Mouse (Mus musculus) bone marrow macrophage, adult 2 months (primary cell): Measurements from ENCODE around the gene Tmem63b. TPM values are rescaled to one million over a fixed set of nuclear protein-coding genes. Genes with fewer than 3 reads are reported as not detected.

ENCODE experiments used
- H3K27ac ChIP-seq: 2 replicates; pipeline ENCODE4 v1.5.1; 2012; ENCODE audit warnings: low read depth, low read length; ENCODE audit not compliant: insufficient read depth
- H3K4me1 ChIP-seq: 2 replicates; pipeline ENCODE4 v1.6.1; 2012; ENCODE audit warnings: low read length; ENCODE audit not compliant: control insufficient read depth, insufficient read depth
- H3K4me3 ChIP-seq: 2 replicates; pipeline ENCODE4 v1.5.1; 2012; ENCODE audit warnings: mild to moderate bottlenecking, low read length, moderate library complexity; ENCODE audit not compliant: insufficient read depth
- CTCF ChIP-seq: IDR thresholded peaks from 2 replicates; pipeline ENCODE4 v1.5.1; 2012; ENCODE audit warnings: low read depth, mild to moderate bottlenecking, low read length, moderate library complexity
- POLR2A ChIP-seq: IDR thresholded peaks from 2 replicates; pipeline ENCODE4 v1.6.1; 2012; ENCODE audit warnings: mild to moderate bottlenecking, low read depth, low read length, borderline replicate concordance
- polyA plus RNA-seq: library from polyadenylated mRNA; stranded (reverse); fragments of >200 nt; gene quantifications from 2 replicates; pipeline ENCODE4 v1.2.4, GENCODE M21; 2012; ENCODE audit not compliant: missing spikeins, insufficient read depth, insufficient read length

The Tmem63b gene
- polyA plus RNA-seq, 1 experiment, result 21.2 TPM

DNA sequence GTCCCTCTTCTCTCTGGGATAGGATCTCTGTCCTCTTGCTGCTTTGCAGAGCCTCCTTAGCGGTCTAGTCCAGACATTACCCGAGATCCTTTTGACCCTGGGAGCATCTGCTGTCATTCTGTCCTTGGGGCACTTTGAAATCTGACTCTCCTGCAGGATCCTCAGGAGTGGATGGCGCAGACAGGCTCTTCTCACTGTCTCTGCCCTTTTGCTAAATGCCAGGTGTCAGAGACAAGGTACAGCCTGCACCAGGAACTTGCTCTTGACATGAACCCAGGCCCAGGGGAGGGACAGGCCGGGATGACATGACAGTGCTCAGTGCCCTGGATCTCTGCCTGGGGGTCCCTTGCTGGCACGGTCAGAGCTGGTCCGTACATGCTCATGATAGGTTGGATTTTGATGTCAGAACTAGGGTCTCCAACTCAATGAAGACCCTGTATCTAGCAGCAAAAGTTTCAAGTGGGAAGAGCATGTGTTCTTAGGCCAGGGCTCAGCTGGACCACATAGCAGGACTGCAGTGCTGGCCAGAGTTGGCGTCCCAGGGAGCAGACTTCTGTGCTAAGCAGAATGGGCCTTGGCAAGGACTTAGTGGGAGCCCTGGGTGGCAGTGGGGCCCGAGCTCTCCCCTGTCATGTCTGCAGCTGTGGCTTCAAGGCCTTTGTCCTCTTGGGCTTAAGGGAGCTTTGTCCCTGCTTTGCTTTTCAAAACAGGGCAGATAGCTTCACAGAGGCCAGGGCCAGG is 41.4 kb upstream of the Tmem63b start:
- TF ChIP-seq POLR2A, result no peak
- TF ChIP-seq CTCF, result no peak
- no peak overlapping the region for H3K4me3 ChIP-seq
- no peaks in the 10 kb centered on the region for H3K4me1 ChIP-seq
- no peak overlapping the region for H3K27ac ChIP-seq

GRCm38 (mm10) chr17:45727481-45727880 is 40.8 kb upstream of the Tmem63b start:
- Histone ChIP-seq H3K4me1 (no peaks in the 10 kb centered on the region), H3K4me3 (no peak overlapping the region), H3K27ac (no peak overlapping the region)
- TF ChIP-seq POLR2A (no peak), CTCF (no peak)

DNA sequence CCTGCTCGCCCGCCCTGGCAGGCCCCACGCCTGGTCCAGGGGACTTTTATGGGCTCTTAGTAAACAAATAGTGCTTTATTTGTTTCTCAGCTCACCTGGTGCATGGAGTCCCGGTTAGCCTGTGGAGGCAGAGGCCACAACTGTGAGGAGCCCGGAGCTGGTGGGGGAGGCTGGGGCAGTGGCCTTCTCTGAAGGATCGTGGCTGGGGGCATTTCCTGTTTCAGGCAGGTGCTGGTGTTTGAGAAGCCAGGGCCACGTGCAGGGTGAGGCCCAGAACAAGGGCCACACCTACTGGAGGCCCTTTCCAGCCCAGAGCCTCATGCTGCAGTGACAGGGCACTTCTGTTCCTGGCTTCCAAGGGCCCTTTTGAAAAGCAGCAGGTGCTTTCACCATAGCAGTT is 39.5 kb upstream of the Tmem63b start:
- no peak for TF ChIP-seq POLR2A
- TF ChIP-seq CTCF, result no peak
- H3K4me3 ChIP-seq, result no peak overlapping the region
- no peak overlapping the region for H3K27ac ChIP-seq
- H3K4me1 ChIP-seq, result no peaks in the 10 kb centered on the region

GRCm38 (mm10) chr17:45724574-45724921 is 37.8 kb upstream of the Tmem63b start:
- TF ChIP-seq CTCF (no peak), POLR2A (no peak)
- no peaks in the 10 kb centered on the region for H3K4me1 ChIP-seq
- no peak overlapping the region for H3K27ac ChIP-seq
- H3K4me3 ChIP-seq, result no peak overlapping the region

- Histone ChIP-seq H3K4me3 (peak overlapping the region; percentile 35), H3K27ac (no peak overlapping the region), H3K4me1 (no peaks in the 10 kb centered on the region)
- TF ChIP-seq CTCF (peak; percentile 79), POLR2A (no peak)
Observed at GRCm38 (mm10) chr17:45723732-45724573, 37.2 kb upstream of the Tmem63b start.

DNA sequence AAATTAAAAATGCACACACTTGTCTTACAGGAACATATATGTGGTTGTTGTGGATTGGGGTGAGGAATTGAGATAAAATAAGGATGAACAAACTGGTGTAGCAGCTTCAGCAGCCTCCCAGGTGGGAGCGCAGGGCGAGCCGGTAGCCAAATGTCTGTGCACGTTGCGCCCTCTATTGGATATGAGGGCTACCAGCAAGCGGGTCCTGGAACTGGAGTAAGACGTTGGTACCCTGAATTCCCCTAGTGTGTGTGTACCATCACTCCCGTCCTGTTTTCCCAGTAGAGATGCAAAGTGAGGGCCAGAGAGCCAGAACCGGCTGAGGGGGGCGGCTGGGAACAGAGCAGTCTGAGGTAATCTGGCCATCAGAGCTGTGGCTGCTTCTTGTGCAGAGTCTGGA is 31.6 kb upstream of the Tmem63b start:
- Histone ChIP-seq H3K27ac (no peak overlapping the region), H3K4me3 (no peak overlapping the region), H3K4me1 (no peaks in the 10 kb centered on the region)
- TF ChIP-seq CTCF (peak; percentile 66), POLR2A (no peak)

DNA sequence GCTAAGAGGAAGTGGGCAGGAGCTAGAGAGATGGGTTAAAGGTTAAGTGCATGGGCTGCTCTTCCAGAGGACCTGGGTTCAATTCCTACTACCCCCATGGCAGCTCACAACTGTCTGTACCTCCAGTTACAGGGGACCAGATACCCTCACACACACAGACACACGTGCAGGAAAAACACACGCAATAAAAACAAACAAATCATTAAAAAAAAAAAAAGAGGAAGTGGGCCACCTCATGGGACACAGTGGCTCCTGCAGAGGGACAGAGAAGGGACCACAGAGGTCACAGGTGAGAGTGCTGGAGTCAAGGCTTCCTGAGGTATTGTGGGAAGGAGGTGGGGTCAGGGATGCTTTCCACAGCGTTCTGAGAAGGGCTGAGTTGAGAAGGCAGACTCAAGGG is 24.8 kb upstream of the Tmem63b start:
- TF ChIP-seq POLR2A (no peak), CTCF (no peak)
- H3K27ac ChIP-seq, result no peak overlapping the region
- H3K4me3 ChIP-seq, result no peak overlapping the region
- peaks cover 18% of the 10 kb centered on the region for H3K4me1 ChIP-seq

- Histone ChIP-seq H3K4me1 (peaks cover 19% of the 10 kb centered on the region), H3K27ac (no peak overlapping the region), H3K4me3 (no peak overlapping the region)
- TF ChIP-seq POLR2A (no peak), CTCF (no peak)
Observed at GRCm38 (mm10) chr17:45710407-45710806, 23.7 kb upstream of the Tmem63b start.

- TF ChIP-seq POLR2A, result no peak
- no peak for TF ChIP-seq CTCF
- H3K27ac ChIP-seq, result no peak overlapping the region
- no peak overlapping the region for H3K4me3 ChIP-seq
- peaks cover 19% of the 10 kb centered on the region for H3K4me1 ChIP-seq
Observed at GRCm38 (mm10) chr17:45709829-45710228, 23.1 kb upstream of the Tmem63b start.

DNA sequence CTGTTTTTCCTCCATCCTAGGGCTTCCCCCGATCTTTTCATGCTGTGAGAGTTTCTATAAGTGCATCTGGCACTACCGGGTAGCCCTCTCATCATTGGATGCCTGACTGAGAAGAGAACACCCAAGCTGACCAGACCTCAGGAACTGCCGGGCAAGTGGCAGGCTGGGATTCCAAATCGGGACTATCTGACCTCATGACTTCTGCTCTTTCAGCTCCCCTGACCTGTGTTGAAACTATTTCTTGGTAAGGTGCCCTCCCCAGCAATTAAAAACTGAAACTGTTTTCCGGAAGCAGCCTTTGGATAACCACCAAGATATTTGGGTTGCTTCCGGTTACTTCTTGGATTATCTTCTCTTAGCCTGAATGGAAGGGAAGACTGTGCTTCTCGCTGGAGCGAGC is 21.5 kb upstream of the Tmem63b start:
- no peak overlapping the region for H3K4me3 ChIP-seq
- H3K4me1 ChIP-seq, result peaks cover 28% of the 10 kb centered on the region
- TF ChIP-seq CTCF, result no peak
- H3K27ac ChIP-seq, result no peak overlapping the region

- Histone ChIP-seq H3K4me1 (peaks cover 34% of the 10 kb centered on the region), H3K4me3 (no peak overlapping the region), H3K27ac (no peak overlapping the region)
- TF ChIP-seq POLR2A, result no peak
- TF ChIP-seq CTCF, result no peak
Observed at GRCm38 (mm10) chr17:45707376-45707775, 20.7 kb upstream of the Tmem63b start.
